Mouse (Mus musculus): ENCODE measurements around the gene Plekha4.

The Plekha4 gene

GRCm38 (mm10) chr7:45538163-45539041 lies 12.3 kb downstream of the Plekha4 start:
- peak in 1 of 2 experiments; percentile 31 for DNase-seq (ENCODE audit: low spot score in 2 of 2)

GRCm38 (mm10) chr7:45539095-45539494 lies 13.0 kb downstream of the Plekha4 start:
- no peak for DNase-seq (ENCODE audit: low spot score in 2 of 2)

- no peak for DNase-seq (ENCODE audit: low spot score in 2 of 2)
Observed at GRCm38 (mm10) chr7:45540213-45540612, 14.1 kb downstream of the Plekha4 start.

- DNase-seq (ENCODE audit: low spot score in 2 of 2) = no peak
Observed at GRCm38 (mm10) chr7:45544525-45544924, 18.4 kb downstream of the Plekha4 start.

GRCm38 (mm10) chr7:45549641-45550436 lies 23.7 kb downstream of the Plekha4 start:
- no peak for DNase-seq (ENCODE audit: low spot score in 2 of 2)

- no peak for DNase-seq (ENCODE audit: low spot score in 2 of 2)
Observed at GRCm38 (mm10) chr7:45550821-45551511, 24.8 kb downstream of the Plekha4 start.

GRCm38 (mm10) chr7:45551512-45551883 lies 25.4 kb downstream of the Plekha4 start:
- no peak for DNase-seq (ENCODE audit: low spot score in 2 of 2)

- DNase-seq (ENCODE audit: low spot score in 2 of 2) = no peak
Observed at GRCm38 (mm10) chr7:45553519-45553918, 27.4 kb downstream of the Plekha4 start.

- no peak for DNase-seq (ENCODE audit: low spot score in 2 of 2)
Observed at GRCm38 (mm10) chr7:45553990-45554389, 27.9 kb downstream of the Plekha4 start.

- no peak for DNase-seq (ENCODE audit: low spot score in 2 of 2)
Observed at GRCm38 (mm10) chr7:45554744-45555143, 28.6 kb downstream of the Plekha4 start, which contains the start of gene Hsd17b14. Gene Hsd17b14 (plus strand): TSS chr7:45554893.

GRCm38 (mm10) chr7:45555787-45556186 lies 29.7 kb downstream of the Plekha4 start:
- DNase-seq (ENCODE audit: low spot score in 2 of 2) = peak; percentile 63 to 87

GRCm38 (mm10) chr7:45558907-45559306 lies 32.8 kb downstream of the Plekha4 start:
- DNase-seq (ENCODE audit: low spot score in 2 of 2) = no peak

- no peak for DNase-seq (ENCODE audit: low spot score in 2 of 2)
Observed at GRCm38 (mm10) chr7:45560241-45560640, 34.1 kb downstream of the Plekha4 start.

- peak; percentile 71 to 82 for DNase-seq (ENCODE audit: low spot score in 2 of 2)
Observed at GRCm38 (mm10) chr7:45560843-45561623, 34.9 kb downstream of the Plekha4 start.

GRCm38 (mm10) chr7:45561624-45562520 lies 35.7 kb downstream of the Plekha4 start:
- DNase-seq (ENCODE audit: low spot score in 2 of 2) = no peak

- DNase-seq (ENCODE audit: low spot score in 2 of 2) = no peak
Observed at GRCm38 (mm10) chr7:45564811-45565210, 38.7 kb downstream of the Plekha4 start.

GRCm38 (mm10) chr7:45565446-45565845 lies 39.3 kb downstream of the Plekha4 start:
- no peak for DNase-seq (ENCODE audit: low spot score in 2 of 2)

GRCm38 (mm10) chr7:45567112-45567779 lies 41.1 kb downstream of the Plekha4 start:
- DNase-seq (ENCODE audit: low spot score in 2 of 2) = no peak

GRCm38 (mm10) chr7:45567780-45568516 lies 41.8 kb downstream of the Plekha4 start:
- peak; percentile 88 to 89 for DNase-seq (ENCODE audit: low spot score in 2 of 2)

Data from thymus, postnatal 10 days (tissue).